Mouse (Mus musculus) spleen, postnatal 14 days (tissue): ENCODE results near the gene Akap13.

Source experiments
- DNase-seq, 2 experiments: peaks; one replicate each; pipeline ENCODE4 v3.0.0; 2021 to 2022; ENCODE audit warnings: low spot score in 2 of 2

The Akap13 gene

GRCm38 (mm10) chr7:75455223-75456151 is at the start of gene Akap13:
Gene Akap13 (plus strand): TSS chr7:75455534.
- peak; percentile 84 to 88 for DNase-seq

- DNase-seq: no peak
Observed at GRCm38 (mm10) chr7:75410641-75411040, 44.7 kb upstream of the Akap13 start.

- no peak for DNase-seq
Observed at GRCm38 (mm10) chr7:75411226-75411625, 44.1 kb upstream of the Akap13 start.

GRCm38 (mm10) chr7:75412011-75412510 is 43.3 kb upstream of the Akap13 start:
- DNase-seq: no peak

GRCm38 (mm10) chr7:75412568-75412967 is 42.8 kb upstream of the Akap13 start:
- no peak for DNase-seq

GRCm38 (mm10) chr7:75413903-75414302 is 41.4 kb upstream of the Akap13 start:
- DNase-seq: no peak

GRCm38 (mm10) chr7:75414316-75414715 is 41.0 kb upstream of the Akap13 start:
- DNase-seq: no peak

GRCm38 (mm10) chr7:75415166-75415881 is 40.0 kb upstream of the Akap13 start:
- DNase-seq: no peak

- no peak for DNase-seq
Observed at GRCm38 (mm10) chr7:75415882-75416585, 39.3 kb upstream of the Akap13 start.

- no peak for DNase-seq
Observed at GRCm38 (mm10) chr7:75420927-75421326, 34.4 kb upstream of the Akap13 start.

GRCm38 (mm10) chr7:75424121-75424520 is 31.2 kb upstream of the Akap13 start:
- DNase-seq: no peak

GRCm38 (mm10) chr7:75427322-75427721 is 28.0 kb upstream of the Akap13 start:
- no peak for DNase-seq

- DNase-seq: no peak
Observed at GRCm38 (mm10) chr7:75428913-75429312, 26.4 kb upstream of the Akap13 start.

- no peak for DNase-seq
Observed at GRCm38 (mm10) chr7:75430550-75430949, 24.8 kb upstream of the Akap13 start.

GRCm38 (mm10) chr7:75431043-75431442 is 24.3 kb upstream of the Akap13 start:
- no peak for DNase-seq

GRCm38 (mm10) chr7:75432046-75432445 is 23.3 kb upstream of the Akap13 start:
- no peak for DNase-seq

- DNase-seq: no peak
Observed at GRCm38 (mm10) chr7:75436413-75437174, 18.7 kb upstream of the Akap13 start.

- no peak for DNase-seq
Observed at GRCm38 (mm10) chr7:75439570-75439969, 15.8 kb upstream of the Akap13 start.

GRCm38 (mm10) chr7:75440241-75440640 is 15.1 kb upstream of the Akap13 start:
- DNase-seq: no peak

GRCm38 (mm10) chr7:75441947-75442346 is 13.4 kb upstream of the Akap13 start:
- DNase-seq: no peak
